Mouse (Mus musculus) B cell, adult (primary cell): ENCODE data around the gene Poc1a. TPM values are rescaled to one million over a fixed set of nuclear protein-coding genes. Genes with fewer than 3 reads are reported as not detected.

Source experiments
- total RNA-seq: library from RNA; stranded (reverse); gene quantifications from 4 replicates; pipeline ENCODE4 v1.2.4, GENCODE M21; 2023; ENCODE audit not compliant: inconsistent age

Poc1a gene
- 3.7 to 6.3 TPM (median 4.5 TPM) in 4 replicates for total RNA-seq

GRCm38 (mm10) chr9:106280808-106281544 is at the start of gene Poc1a:
Gene Poc1a (plus strand): TSS chr9:106281061.

GRCm38 (mm10) chr9:106368112-106368717 is 87.4 kb downstream of the Poc1a start, which contains the start of gene Dusp7:
Gene Dusp7 (plus strand): TSS chr9:106368632.

Other genes starting within 250 kb of the Poc1a start
- gene Col6a4, start 184.3 kb upstream of the Poc1a start, total RNA-seq = not detected in 4 replicates
- 5.8 to 9.4 TPM (median 8.1 TPM) in 4 replicates for gene Glyctk, start 122.9 kb upstream of the Poc1a start, total RNA-seq
- 97.9 to 110 TPM (median 103 TPM) in 4 replicates for gene Wdr82, start 110.1 kb upstream of the Poc1a start, total RNA-seq
- gene Ppm1m, start 81.3 kb upstream of the Poc1a start, total RNA-seq = 82.1 to 96.0 TPM (median 83.9 TPM) in 4 replicates
- gene Twf2, start 78.0 kb upstream of the Poc1a start, total RNA-seq = 65.1 to 76.7 TPM (median 68.8 TPM) in 4 replicates
- 150 to 158 TPM (median 156 TPM) in 4 replicates for gene Tlr9, start 58.5 kb upstream of the Poc1a start, total RNA-seq
- gene Alas1, start 32.4 kb upstream of the Poc1a start, total RNA-seq = 39.6 to 44.4 TPM (median 41.5 TPM) in 4 replicates
- 27.3 to 29.8 TPM (median 27.7 TPM) in 4 replicates for gene Dusp7, start 87.6 kb downstream of the Poc1a start, total RNA-seq
- gene Rpl29, start 148.4 kb downstream of the Poc1a start, total RNA-seq = 694 to 757 TPM (median 709 TPM) in 4 replicates
- gene Acy1, start 157.3 kb downstream of the Poc1a start, total RNA-seq = 16.8 to 22.2 TPM (median 18.6 TPM) in 4 replicates
- gene Abhd14b, start 166.4 kb downstream of the Poc1a start, total RNA-seq = 3.9 to 5.9 TPM (median 5.2 TPM) in 4 replicates
- 3.8 to 9.2 TPM (median 7.6 TPM) in 4 replicates for gene Abhd14a, start 166.6 kb downstream of the Poc1a start, total RNA-seq
- gene Pcbp4, start 172.2 kb downstream of the Poc1a start, total RNA-seq = 3.9 to 8.1 TPM (median 6.0 TPM) in 4 replicates
- gene Gpr62, start 184.9 kb downstream of the Poc1a start, total RNA-seq = 0.26 to 0.93 TPM (median 0.42 TPM) in 3 of 4 replicates, not detected in the other
- gene Rrp9, start 194.9 kb downstream of the Poc1a start, total RNA-seq = 53.8 to 65.3 TPM (median 59.2 TPM) in 4 replicates
- 45.8 to 57.6 TPM (median 49.2 TPM) in 4 replicates for gene Parp3, start 195.9 kb downstream of the Poc1a start, total RNA-seq
- not detected in 4 replicates for gene Iqcf1, start 218.9 kb downstream of the Poc1a start, total RNA-seq
- gene Iqcf5, start 233.5 kb downstream of the Poc1a start, total RNA-seq = 1.4 TPM in 1 of 4 replicates, not detected in the others